Mouse (Mus musculus): ENCODE data around the gene Susd4.

Susd4 gene

DNA sequence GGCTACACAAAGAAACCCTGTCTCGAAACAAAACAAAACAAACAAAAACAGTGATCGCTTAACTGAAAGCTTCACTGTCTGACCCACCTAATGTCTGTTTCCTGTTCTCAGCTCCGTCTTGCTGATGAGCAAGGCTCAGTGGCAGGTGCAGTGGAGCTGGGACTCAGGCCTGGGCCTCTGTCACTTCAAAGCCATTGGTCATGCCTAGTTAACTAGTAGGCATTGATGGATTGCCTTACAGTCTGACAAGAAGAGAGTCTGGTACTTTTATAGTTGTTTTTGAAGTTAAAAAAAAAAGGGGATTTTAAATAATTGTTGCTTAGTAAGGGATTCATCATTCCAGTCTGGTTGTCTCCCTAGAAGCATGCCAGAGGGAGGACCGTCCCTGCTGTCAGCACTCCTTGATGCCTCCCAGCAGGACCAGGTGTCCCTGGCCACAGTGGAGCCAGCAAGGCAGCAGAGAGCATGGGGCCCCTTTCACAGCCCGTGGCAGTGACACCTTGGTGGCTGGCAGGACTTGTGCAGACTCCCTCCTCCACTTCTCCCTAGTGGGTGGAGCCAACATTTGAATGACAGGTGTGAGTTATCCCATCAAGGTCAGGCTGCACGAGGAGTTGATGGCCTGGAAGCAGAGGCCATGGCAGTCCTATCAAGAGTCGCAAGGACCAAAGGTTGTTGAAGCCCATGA is 98.2 kb downstream of the Susd4 start:
- no peak for DNase-seq (ENCODE audit: low spot score)

DNA sequence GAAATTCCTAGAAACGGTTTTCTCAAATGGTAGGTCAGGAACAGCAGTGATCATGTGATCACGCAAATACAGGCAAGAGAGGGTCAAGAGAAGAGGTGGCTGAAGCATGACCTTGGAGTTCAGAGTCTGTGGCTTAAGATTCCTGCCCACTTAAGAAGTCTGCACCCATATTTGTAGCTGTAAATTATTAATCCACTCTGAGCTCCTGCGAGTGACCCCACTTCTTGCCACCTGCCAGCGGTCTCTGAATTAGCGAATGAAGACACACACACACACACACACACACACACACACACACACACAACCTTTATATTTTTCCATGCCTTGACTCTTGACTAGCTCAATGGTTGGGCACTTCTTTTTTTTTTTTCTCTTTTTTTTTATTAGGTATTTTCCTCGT is 99.7 kb downstream of the Susd4 start:
- no peak for DNase-seq (ENCODE audit: low spot score)

DNA sequence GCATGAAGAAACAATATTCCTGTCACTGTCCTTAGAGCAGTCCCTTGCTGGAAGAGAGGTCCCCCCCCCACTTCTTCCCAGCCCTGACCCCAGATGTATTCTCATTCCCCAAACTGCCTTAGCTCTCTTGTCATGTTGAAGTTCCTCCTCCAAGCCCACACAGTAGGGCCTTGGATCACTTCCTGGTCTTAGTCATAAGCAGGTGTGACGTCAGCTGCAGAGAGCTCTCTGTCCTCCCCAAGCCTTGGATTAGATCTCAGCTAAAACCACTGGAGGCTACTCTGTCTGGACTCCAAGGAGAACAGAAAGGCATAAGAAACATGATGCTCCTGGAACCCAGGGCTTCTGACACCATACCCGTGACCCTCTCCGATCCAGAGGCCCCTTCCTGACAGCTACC is 104.2 kb downstream of the Susd4 start:
- DNase-seq (ENCODE audit: low spot score), result no peak

DNA sequence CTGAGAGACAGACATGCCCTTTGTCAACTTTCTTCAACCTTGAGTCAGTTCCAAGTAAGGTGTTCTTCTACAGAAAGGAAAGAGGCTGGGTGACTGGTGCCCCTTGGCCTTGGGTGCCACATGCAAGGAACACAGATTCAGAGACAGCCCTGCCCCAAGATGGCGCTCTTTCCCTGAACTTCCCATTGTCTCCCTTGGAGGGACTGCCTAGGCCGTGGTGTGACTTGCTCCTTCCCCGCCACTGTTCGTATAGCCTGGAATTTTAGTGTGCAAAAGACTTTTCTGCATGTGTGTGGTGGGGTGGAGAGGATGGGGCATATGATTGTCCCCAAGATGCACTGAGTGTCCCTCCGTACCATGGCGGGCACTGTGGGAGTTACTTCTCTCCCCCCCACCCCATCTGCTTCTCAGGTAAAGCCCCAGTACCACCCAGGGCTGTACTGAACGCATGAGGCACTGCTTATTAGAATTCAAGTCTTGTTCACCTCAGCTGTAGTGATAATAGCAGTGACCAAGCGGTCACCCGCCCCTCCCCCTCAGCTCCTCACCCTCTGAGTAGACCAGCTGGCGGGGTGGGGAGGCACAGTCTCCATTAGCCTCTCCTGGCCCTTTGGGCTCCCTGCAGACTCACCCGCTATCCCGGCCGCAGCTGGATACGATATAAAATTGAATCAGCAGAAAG is 104.9 kb downstream of the Susd4 start:
- no peak for DNase-seq (ENCODE audit: low spot score)

- no peak for DNase-seq (ENCODE audit: low spot score)
Measured at GRCm38 (mm10) chr1:182869114-182869456, 105.4 kb downstream of the Susd4 start.

GRCm38 (mm10) chr1:182878156-182878555 is 114.5 kb downstream of the Susd4 start:
- no peak for DNase-seq (ENCODE audit: low spot score)

DNA sequence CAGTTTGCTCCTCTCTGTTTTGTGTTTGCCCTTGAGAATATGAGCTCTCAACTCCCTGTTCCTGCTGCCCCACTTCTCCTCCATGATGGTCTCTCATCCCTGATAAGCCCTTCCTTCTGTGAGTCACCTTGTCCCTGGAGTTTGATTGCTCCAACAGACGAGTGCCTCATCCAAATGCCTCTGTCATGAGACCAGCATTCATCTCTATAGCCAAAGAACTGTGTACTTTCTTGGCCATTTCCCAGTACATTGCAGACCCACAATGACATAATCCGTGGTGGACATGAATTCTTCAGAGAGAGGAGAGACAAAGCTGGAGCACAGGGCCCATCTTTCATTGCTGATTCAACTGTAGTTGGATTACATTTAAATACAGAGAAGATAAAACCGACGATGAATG is 115.1 kb downstream of the Susd4 start:
- DNase-seq (ENCODE audit: low spot score), result no peak

- DNase-seq (ENCODE audit: low spot score), result no peak
Measured at GRCm38 (mm10) chr1:182881246-182881645, 117.6 kb downstream of the Susd4 start.

DNA sequence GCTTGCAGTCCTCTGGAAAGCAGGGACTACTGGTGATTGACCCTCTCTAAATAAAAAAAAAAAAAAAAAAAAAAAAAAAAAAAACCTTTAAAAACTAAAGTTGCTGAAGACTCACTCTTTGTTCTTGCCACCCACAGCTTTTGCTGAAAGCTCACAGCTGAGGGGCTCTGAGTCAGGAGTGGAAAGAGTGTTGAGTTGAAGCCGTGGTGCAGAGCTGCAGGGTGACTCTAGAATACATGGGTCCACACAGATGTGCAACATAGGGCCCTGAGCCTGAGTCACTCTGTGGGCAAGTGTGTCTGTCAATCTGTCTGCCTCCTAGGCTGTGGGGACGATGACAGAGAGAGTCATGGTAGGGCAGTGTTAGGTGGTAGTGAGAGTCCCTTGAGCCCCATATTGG is 119.0 kb downstream of the Susd4 start:
- no peak for DNase-seq (ENCODE audit: low spot score)

- DNase-seq (ENCODE audit: low spot score), result no peak
Measured at GRCm38 (mm10) chr1:182895698-182896097, 132.0 kb downstream of the Susd4 start.

GRCm38 (mm10) chr1:182897071-182897470 is 133.4 kb downstream of the Susd4 start:
- no peak for DNase-seq (ENCODE audit: low spot score)

DNA sequence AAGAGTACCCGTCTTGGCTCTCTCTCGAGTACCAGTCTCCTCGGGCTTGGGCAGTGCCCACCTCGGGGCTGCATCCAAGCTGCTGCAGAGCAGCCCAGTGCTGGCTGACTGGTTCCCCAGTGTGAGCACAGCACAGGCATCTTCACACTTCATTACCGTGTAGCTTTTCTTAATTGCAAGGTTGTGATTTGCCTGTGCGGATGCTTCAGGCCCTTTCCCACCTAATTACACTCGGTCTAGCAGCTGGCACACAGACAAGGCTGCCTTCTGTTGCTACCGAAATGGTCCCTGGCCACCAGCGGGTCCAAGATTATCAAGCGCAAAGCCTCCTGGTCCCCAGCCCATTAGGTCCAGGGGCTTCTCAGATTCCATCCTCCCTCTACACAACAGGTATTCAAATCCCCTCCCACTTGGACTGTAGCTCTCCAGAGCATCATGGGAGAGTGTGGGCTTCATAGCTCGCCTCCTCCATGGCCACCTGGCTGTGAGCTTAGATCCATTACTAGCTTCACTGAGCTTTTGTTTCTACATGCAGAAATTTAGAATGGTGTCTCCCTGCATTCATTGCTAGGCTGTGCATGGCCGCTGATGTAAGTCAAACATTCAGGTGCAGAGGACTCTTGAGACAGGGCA is 134.0 kb downstream of the Susd4 start:
- no peak for DNase-seq (ENCODE audit: low spot score)

DNA sequence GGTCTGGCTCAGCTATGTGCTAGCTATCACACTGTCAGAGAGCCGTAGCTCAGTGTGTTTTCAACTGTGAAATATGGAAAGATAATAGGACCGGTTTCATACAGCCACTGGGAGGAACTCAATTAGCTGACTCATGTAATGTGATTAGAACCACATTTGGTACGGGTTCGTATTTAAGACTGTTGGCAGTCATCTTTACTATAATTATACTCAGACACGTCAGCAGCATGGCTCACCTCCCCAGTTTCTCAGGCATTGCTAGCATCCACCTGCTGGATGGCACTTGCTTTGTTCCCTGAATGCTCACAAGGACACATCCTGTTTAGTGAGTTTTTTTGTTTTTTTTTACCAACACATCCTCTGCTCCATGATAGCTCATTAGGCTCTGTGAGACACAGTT is 138.4 kb downstream of the Susd4 start:
- DNase-seq (ENCODE audit: low spot score), result no peak

DNA sequence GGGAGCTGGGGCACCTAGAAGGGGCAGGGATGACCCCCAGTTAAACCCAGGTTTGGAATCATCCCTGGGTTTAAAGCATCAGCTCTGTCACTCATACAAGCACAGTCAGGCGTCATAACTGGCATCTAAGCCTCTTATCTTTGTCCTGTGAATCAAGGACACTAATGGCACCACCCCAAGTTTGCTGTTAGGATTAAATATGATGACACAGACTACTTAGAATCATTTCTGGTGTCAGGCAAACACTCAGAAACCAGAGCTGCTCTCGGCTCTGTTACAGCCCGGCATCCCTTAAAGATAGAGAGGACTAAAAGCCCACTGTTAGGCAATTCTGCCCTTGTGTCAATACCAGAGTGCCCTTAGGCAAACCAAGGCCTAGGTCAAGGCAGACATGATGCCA is 139.2 kb downstream of the Susd4 start:
- no peak for DNase-seq (ENCODE audit: low spot score)

GRCm38 (mm10) chr1:182905669-182906068 is 142.0 kb downstream of the Susd4 start:
- no peak for DNase-seq (ENCODE audit: low spot score)

GRCm38 (mm10) chr1:182908050-182909036 is 144.7 kb downstream of the Susd4 start:
- DNase-seq (ENCODE audit: low spot score), result peak; percentile 89

DNA sequence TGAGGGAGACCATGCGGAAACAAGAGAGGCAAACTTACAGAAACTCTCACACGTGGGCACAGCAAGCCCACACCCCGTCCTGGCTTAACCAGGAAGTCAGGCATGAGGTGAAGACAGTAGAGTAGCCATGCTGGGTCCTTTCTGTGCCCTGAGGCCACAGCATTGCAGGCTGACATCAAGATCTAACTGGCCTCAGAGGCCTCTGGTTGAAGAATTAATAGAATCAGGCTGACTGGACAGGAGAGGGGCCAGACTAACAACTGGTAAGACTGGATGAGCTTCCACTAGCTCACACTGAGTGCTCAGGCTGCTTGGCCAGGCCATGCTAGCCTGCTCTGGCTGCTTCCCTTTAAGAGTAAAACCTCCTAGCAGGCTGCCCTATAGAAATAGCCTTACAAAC is 145.4 kb downstream of the Susd4 start:
- no peak for DNase-seq (ENCODE audit: low spot score)

DNA sequence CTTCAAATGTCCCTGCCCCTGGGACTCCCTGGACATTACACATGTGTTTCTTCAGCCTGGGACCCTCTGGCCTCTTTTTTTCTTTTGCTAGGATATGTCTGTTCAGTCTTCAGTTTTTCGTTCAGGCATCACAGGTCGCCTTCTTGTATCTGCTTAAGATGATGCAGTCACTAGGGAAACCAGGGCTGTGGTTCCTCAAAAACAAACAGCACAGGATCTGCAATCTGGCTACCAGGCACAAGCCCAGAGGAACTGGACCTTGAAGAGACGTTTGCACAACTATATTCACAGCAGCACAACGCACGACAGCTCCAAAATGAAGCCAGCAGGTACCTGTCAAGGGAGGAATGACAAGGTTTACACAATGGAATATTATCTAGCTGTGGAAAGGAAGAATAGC is 145.9 kb downstream of the Susd4 start:
- DNase-seq (ENCODE audit: low spot score), result no peak

DNA sequence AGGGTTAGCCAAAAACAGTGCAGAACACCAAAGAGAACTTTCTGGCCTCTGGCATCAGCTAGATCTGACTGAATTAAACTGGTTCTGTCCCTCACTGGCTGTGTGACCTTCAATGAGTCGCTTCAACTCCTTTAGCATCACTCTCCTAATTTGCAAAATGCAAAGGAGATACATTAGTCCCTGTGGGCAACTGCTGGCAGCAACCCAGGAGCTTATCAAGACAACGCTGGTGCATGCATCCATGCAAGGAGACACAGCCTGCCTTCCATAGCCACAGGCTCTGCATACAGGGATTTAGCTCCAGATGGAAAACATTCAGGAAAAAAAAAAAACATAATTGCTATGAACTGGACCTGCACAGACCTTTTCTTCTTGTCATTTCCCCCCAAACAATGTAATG is 148.9 kb downstream of the Susd4 start:
- DNase-seq (ENCODE audit: low spot score), result no peak

DNA sequence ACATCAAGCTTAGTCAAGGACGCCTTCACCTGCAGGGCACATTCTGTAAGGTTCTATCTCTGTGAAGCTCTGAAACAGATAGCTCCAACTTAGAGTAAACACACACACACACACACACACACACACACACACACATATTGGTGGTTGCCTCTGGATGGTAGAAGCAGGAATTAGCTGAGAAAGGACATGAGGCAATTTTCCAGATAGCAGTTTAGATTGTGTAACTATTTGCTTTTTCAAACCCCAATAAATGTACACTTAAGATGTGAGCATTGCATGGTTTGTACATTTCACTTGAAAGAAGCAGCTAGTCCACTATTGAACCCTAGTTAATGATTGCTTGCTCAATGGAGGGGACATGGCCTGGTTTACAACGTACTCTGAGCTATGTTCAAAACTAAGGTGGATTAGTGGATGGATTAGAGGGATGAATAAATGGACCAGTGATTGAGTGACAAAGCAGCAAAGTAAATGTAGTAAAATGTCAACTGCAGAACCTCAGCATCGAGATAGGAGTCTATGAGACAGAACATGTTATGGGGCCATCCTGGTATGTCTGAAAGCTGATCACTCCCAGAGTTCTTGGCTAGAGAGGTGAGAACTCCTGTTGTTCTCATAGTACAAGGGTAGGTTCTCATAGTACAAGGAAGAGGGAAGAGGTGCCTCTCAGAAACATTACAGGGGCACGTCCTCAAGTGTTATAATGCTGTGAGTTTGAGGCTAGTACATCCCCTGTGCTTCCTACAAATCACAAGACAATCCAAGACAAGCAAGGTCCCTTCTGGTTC is 150.7 kb downstream of the Susd4 start:
- no peak for DNase-seq (ENCODE audit: low spot score)

GRCm38 (mm10) chr1:182916166-182916565 is 152.5 kb downstream of the Susd4 start:
- no peak for DNase-seq (ENCODE audit: low spot score)

All from ovary, adult 18-20 months (tissue).